Mouse (Mus musculus) thymus, adult 18-20 months (tissue): ENCODE results near the gene Tmem251.

ENCODE experiments used
- DNase-seq, 2 experiments: peaks; one replicate each; pipeline ENCODE4 v3.0.0; 2022; ENCODE audit warnings: mixed read lengths in 2 of 2

Tmem251 gene

DNA sequence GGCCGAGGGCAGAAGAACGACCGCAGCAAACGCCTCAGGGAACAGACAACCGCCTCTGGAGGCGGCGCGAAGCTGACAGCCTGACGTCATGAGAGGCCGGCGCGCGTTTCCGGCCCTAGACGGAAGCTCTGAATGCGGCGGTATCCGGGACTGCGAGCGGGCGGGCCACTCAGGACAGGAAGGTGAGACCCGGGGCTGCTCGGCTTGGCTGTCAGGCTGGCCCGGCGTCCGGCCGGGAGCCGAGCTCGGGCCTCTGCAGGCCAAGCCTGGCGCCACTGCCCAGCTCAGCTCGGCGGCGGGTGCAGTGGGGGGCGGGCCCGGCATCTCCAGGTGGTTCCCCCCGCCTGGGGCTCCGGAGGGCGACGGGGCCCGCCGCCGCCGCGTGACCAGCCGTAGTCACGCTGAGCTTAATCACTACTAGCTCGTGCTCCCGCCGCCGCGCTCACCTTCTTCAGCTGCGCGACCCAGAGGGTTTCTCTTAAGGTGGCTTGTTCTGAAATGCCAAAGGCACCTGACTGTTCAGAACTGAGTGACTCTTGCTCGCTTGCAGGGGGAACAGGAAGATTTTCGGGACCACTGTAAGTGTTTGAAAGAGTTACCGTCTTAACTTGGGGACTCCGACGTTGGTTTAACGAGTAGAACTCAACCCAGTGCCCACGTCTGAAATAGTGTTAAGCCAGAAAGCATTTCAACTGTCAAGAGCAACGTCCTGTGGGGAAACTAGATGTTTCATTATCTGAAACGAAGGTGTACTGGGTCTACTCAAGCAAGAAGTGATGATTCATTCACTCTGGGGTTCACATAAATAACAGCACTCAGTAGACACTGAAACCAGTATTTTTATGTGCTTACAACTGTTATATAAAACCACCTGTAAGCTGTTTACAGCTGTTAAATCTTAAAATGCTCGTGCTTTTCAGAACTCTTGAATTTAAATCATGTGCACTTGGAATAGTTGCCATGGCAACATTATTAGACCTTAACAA is at the start of gene Tmem251, which contains the start of gene Moap1:
Gene Tmem251, plus strand, starts transcription at position 174 of the 986 bp plus-strand sequence.
Gene Moap1, minus strand, starts transcription at position 73 of the 986 bp plus-strand sequence.
- DNase-seq, result peak; percentile 84 to 85

DNA sequence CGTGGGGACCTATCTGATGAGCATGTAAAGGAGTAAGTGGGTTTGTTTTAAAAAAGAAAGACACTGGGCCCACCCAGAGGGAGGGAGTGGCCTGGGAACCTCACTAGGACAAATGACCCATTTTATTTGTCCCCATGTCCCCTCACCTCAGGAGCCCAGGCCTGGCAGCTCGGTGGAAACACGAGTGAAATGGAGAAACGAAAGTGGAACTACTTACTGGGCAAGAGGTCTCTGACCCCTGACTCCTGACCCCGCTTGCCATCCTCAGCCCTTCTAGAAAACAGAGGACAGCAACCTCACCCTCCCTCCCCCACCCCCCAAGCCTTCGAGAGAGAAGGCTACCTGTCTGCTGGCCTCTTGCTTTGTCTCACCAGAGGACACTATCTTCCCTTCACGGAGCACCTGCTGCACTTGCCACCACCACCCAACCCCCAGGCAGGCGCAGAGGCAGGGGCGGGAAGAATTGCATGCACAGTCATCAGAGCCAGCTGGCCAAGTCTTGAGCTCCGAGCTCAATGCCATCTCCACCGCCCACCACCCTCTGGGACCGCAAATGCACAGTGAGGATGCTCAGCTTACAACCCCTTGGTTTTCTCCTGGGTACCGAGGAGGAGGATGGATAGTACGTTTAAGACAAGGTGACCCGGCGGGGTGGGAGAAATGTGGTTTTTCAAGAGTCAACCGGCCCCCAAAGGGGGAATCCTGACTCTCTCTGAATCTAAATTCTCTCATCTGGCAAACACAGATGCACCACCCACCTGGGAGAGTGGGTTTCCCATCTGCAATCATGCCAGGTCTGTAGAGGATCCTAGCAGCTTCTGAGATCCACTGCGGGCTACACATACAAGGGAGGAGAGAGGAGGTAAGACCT is 48.0 kb upstream of the Tmem251 start:
- DNase-seq, result peak in 1 of 2 experiments; percentile 55

DNA sequence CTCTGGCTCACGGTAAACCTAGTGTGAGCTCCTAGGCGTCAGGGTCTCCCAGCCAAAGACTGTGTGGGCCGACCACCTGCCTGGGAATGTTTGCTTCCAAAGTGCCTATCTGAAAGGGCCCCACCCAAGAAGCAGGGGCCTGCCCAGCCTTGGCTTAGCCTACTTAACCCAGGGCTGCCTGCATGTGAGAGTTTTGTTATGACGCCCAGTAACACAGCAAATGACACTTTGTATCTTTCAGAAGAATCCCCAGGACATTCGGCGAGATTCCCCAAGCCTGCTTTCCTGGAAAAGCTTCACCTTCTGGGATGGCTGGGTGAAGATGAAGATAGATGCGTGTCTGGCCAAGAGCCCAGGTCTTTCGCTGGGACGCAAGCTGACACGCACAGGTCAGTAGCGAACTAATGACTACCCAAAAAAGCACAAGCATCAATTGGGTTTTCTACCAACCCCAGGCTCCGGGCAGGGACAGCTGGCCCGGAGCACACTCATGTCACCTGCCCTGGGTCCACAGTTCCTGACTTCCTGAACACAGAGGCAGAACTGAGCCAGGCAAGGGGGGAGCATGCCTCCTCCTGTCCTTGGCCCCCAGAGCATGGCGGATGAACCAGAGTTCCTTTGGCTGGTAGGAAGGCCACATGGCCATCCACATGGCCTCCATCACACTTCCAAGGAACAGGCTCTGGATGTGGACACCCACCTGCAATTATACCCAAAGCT is 46.8 kb upstream of the Tmem251 start:
- DNase-seq, result no peak

DNA sequence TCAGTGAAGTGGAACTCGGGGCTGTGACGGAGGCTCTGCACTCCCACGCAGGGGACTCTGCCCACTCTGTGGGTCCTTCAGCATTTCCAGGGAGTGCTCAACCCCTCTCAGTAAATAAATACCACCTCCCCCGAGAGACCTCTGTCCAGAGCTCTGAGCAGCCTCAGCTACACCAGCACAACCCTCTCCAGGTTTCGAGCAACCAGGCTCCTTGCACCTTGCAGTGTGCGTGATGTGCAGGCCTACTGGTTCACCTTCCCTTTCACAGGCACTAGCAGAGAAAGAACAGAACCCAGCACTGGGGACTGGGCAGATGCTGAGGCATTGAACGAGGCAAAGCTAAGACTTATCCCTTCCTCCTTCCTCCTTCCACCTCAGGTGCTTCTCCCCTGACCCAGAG is 46.2 kb upstream of the Tmem251 start:
- DNase-seq, result no peak

DNA sequence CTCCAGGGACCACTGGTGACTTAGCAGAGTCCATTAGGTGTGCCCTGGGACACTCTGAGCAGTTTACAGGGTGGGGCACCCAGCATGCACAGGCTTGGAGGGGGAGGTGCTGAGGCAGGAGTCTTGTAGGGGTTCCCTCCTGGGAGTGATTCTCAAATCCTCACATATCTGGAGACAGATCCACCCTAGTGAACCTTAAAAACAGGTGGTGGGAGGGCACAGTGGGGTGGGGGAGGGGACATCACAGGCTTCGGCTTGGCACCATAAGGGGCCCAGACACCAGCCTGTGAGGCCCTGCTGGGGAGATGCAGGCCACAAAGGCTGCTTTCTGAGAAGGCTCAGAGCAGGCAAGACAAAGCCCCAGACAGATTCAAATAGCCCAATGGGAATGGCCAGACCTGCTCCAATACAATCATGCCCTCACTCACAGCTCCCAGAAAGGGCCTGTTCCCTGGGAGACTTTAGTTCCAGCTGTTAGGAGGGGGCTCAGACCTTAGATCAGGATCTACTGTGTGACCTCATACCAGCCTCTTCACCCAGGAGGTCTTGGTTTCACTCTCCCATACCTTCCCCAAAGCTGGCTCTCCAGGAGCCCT is 45.4 kb upstream of the Tmem251 start:
- no peak for DNase-seq

DNA sequence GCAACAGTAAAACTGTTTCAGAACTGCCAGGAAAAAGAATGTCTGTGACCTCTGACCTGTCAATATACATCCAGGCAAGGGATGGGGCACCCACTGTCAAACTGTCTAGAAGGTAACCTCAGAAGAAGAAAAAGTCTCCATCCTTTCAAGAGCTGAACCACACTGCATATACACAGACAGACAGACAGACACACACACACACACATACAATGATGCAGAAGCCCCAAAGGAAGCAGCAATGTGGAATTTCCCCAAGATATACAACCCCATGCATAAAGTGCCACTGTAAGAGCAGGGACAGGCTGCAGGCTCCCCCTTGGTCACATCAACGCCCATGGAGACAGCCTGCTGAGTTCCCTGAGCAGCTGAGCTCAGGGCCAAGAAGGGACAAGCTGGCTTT is 44.4 kb upstream of the Tmem251 start:
- no peak for DNase-seq

DNA sequence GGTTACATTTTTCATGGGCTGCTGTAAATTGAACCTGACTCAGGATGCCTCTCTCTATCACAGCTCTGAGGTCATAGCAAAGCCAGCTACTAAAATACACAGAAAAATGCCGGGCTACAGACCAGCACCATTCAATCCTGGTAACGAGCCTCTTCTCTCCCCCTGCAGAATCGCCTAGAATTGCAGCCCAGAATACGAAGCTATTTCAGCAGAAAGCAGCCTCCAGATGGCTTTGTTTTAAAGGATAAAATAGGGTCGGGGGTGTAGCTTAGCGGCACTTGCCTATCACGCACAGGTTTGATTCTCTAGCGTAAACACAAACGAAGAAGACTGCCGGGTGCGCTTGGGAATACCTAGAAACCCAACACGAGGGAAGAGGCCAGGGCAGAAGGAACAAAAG is 43.1 kb upstream of the Tmem251 start:
- DNase-seq, result no peak

DNA sequence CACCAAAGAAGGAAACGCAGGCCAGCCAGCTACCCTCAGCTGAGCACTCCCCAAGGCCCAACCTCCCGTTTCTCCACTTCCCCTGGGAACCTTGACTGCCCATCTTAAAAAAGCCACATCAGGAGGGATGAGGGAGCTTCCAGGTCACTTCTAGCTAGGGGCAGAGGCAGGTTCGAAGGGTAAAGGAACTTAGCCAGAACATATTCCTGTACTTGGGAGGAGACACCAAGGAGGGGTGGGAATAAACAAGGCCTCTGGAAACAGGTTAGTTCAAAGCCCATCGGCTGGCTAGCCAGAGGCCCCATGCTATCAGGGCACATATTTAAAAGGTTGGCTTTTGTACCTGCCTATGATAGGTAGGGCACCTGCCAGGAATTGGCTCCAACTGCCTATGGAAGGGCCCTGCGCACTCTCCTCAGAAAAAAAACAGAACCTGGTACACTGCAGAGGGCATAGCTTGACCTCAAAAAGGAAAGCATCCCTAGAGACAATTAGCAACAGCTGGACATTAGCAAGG is 41.8 kb upstream of the Tmem251 start:
- DNase-seq, result no peak

DNA sequence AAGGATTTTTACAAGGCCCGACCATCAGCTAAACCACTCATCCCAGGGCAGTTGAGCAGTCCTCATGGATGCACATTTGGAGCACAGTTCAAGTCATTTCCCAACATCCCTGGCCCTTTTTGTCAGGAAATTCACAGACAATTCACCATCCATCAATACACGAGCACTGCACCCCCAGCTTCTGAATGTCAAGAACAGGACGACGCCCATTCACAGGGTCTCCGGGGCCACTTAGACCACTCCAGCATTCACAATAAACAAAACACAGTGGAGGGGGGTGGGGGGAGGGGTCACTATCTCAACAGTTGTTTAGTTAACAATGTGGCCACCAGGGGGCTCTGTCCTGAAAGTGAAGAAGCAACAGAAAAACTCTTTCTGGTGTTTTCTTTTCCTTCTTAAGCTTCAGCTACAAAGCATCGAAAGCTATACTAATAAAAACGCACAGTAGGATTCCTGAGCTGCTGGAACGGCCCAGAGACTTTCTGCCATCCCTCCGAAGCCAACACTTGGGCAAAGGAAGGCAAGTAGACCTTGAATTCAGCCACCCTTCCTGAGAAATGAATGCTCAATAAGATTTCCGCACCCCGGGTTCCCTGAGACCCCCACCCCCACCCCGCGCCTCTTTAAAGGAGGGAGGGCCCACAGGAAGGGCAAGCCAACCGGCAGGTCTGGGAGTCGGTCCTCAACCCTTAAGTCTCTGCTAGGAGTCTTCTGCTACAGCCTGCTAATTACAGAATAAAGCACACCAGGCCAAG is 41.0 kb upstream of the Tmem251 start:
- peak in 1 of 2 experiments; percentile 64 for DNase-seq

DNA sequence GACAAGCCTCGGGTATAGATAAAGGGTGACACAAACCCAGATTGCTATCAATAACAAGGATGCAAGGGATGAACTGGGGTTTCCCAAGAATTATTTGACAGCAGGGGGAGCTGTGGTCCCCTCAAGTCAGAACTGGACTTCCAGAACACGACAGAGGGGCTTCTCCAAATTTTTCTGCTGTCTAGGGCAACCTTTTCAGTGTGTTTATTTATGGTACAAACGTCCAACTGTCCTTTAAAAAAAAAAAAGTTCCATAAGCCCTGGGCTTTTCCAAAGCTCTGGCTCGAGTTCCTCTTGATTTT is 40.5 kb upstream of the Tmem251 start:
- DNase-seq, result no peak

DNA sequence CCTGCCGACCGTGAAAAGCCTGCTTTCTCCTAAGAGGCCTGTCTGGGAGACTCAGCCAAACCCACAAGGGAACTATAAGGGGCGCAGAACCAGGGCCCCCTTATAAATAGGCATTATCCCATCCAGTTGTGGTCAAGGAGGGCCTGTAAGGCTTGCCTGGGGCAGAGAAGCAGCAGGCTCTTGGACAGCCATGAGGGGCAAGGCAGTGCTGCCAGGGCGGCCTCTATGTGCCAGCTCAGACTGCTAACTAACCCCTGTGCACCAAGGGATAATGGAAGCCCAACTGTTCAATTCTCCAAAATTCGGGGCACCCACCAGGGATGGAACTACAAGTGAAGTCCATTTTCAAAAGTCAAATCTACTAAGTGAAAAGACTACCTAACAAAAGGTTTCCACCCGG is 40.1 kb upstream of the Tmem251 start:
- no peak for DNase-seq

DNA sequence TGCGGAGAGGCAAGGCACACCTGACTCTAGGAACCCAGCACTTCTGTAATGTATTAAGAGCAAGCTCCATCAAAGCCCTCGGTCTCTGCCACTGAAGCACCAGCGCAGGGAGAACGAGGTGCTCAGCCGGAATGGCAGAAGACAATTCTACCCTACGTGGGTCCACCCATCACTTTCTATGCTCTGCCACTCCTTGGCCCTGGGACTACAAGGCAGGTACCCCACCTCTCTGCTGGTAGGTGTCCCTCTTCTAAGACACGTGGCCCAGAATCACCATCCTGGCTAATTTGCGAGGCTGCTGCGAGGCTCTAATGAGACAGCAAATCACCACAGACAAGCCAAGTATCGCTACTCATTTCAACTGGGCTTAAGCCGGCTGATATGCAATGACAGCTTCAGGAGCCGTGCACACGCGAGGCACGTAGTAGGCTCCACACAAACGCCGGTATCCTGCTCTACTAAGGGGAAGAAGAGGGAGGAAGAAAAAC is 39.6 kb upstream of the Tmem251 start:
- no peak for DNase-seq

DNA sequence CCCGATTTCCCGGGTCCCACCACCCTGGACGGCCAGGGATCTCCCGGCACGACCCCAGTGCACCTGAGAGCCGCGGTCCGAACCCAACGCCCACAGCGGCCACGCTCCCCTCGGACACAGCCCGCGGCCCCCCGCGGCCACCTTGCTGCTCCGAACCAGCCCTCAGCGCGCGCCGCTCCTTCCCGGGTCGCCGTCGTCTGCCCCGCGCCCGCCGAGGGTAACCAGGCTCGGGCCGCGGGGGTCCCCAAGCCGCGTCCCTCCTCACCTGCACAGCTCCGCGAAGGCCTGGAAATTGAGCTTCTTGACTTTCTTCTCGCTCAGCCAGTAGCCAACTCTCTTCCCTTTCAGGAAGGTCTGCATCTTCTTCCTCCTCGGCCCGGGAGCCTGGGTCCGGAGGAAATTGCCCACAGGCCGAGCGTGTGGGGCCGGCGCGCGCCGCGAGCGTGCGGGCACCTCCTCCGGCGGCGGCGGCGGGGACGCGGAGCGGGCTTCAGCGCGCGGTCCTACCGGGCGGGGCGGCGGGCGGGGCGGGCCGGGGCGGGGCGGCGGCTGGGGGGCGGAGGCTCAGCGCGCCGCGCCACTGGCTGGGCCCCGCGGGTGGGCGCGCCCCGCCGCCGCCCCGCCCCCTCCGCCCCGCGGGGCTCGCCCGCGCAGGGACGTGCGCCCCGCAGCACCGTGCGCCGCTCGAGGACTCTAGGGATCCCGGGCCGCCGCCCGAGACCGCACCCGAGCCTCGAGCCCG is 38.9 kb upstream of the Tmem251 start, which contains the start of gene Itpk1:
Gene Itpk1, minus strand, starts transcription at position 474 of the 742 bp plus-strand sequence.
- peak; percentile 42 to 50 for DNase-seq

DNA sequence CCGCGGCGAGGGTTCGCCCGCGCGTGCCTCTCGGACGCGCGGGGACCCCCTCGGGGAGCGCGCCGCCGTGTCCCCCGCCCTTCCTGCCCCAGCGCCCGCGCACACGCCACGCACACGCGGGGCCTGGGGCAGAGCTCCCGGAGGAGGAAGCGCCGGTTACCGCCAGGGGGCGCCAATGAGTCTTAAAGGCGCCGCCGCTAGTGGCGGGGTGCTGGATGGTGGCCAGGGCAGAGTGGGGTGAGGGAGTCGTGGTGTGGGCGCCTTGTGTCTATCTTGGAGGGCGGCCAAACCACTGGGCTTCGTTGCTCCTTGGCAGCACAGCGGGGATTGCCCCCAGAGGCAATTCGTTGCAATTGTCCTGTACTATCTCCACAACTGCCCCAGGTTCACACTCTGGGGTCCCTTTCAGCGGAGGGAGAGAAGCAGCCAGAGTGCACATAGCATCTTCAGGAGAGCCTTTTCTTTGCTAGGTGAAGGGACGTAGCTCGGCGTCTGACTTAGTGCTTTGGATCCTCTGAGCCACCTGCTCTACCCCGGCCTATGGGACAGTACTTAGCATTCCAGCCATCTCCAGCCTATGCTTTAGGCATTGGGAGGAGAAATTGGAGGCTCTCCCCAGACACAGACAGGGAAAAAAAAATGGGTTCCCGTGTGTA is 38.2 kb upstream of the Tmem251 start:
- DNase-seq, result peak; percentile 73 to 80

DNA sequence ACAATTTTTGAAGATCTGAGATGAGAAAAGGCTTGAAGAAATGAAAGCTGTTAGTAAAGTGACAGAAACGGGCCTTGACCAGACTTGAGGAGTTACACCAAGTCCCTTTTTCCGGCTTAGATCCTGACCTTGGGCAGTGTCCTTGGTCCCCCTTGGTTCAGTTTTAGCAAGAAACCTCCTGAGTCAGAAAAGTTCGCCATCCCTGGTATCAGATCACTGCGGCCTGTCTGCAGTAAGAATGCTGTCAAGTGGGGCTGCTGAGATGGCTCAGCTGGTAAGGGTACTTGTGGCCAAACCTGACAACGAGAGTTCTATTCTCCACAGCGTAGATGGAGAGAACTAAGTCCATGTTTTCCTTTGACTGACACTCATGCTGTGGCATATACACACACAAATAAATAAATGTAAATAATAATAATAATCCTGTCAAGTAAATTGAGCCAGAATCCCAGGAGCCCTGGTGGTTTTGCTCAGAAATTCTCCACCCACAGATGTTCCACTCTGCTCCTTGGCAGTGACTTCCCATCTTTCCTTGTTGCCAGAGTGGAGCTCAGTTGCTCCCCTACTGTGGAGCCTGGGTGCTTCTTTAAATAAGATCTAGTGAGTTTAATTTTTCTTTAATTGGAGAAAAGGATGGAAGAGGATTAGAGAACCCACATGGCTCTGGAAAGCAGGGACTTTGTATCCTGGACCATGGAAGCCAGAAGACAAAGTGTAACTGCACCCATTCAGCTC is 37.5 kb upstream of the Tmem251 start:
- no peak for DNase-seq

DNA sequence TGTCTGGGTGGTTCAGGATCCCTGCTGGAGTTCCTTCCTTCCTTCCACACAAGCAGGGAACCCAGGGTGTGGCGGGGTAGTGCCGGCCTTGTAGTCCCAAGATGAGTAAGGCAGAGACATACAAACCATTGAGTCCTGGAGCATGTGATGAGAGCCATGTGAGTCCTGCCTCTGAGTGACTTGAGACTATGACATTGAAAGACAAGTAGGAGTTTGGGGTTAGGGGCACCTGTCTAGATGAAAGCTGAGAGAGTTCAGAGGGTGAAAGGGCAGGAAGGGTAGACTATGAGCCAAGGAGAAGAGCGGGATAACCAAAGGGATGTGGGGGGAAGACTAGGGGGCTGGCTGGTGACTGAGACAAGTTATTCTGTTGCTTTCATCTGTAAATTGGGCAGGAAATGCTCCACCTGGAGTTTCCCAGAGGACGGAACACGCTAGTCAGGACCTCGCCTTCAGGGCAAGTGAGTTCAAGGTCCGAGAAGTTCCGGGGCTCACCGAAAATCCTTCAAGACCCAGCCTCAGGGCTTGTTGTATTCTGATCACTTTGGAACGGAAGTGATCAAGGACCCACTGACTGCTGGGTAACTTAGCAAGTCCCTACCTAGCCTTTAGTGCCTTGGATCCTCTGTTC is 36.6 kb upstream of the Tmem251 start:
- no peak for DNase-seq

DNA sequence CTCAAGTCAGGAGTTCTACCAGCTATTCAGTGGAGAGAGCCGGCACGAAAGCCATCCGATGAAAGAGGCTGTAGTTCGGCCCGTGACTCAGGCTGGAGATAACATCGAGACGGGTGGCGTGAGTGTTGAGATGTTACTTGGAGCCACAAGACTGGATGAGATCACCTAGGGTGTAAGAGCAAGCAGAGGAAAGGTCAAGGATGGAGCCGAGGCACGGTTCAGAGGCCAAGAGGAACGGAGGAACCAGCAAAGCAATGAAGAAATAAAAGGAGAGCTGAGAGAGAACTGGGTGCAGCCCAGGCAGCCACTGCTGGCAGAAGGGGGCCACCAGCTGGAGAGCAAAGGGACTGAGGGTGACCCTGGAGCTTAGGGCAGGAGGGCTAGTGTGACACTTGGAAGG is 35.3 kb upstream of the Tmem251 start:
- no peak for DNase-seq

DNA sequence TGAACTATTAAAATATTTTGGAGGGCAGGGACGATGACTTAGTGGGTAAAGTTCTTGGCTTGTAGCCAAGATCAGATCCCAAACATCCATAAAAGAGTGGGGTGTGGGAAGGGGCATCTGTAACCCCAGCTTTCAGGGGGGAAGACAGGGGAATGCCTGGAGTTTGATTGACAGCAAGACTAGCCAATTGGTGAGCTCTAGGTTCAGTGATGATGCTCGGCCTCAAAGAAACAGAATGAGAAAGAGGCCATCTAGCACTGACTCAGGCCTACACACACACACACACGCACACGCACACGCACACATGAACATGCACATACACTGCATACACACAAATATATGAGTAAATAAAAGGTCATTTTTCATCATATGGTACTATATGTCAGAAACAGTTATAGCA is 33.7 kb upstream of the Tmem251 start:
- DNase-seq, result no peak
